Mouse (Mus musculus): ENCODE results near the gene Pex5. TPM values are rescaled to one million over a fixed set of nuclear protein-coding genes. Genes with fewer than 3 reads are reported as not detected.

Gene Pex5
- 24.9 and 30.9 TPM in 2 replicates for polyA plus RNA-seq (2015; fragmentation: Nextera tagmentation; extraction: Ambion mirVana)

GRCm38 (mm10) chr6:124414927-124415325 lies at the start of gene Pex5:
Gene Pex5, minus strand, starts transcription at chr6:124415067.
- Histone ChIP-seq H3K9ac (peak within 1 kb of the TSS; percentile 93), H3K4me1 (replicated peaks) (peaks cover 14% of the 10 kb centered on the region), H3K9me3 (replicated peaks) (no peaks in the 10 kb centered on the region), H3K36me3 (no peaks in the 10 kb centered on the region), H3K27ac (peak within 1 kb of the TSS; percentile 85), H3K27me3 (no peaks in the 10 kb centered on the region), H3K4me2 (peak within 1 kb of the TSS; percentile 83), H3K4me3 (peak within 1 kb of the TSS; percentile 88)
- WGBS, result under 1% methylated on average over 29 of the region's 36 CpGs
- ATAC-seq (replicated peaks; ENCODE audit: insufficient number of reproducible peaks, insufficient read depth, low FRiP score, low read depth), result peak; percentile 96

GRCm38 (mm10) chr6:124463881-124464291 lies 49.0 kb upstream of the Pex5 start:
- ATAC-seq (replicated peaks; ENCODE audit: insufficient number of reproducible peaks, insufficient read depth, low FRiP score, low read depth), result no peak
- Histone ChIP-seq H3K4me2 (peak overlapping the region; percentile 91), H3K9ac (no peak overlapping the region), H3K27ac (no peak overlapping the region), H3K9me3 (replicated peaks) (no peaks in the 10 kb centered on the region), H3K4me3 (no peak overlapping the region; the same call in 1 of the 2 replicates), H3K4me1 (replicated peaks) (peaks cover 15% of the 10 kb centered on the region), H3K27me3 (peaks cover 25% of the 10 kb centered on the region), H3K36me3 (no peaks in the 10 kb centered on the region)
- 25% methylated on average over 8 of the region's 8 CpGs for WGBS

- Histone ChIP-seq H3K27ac (no peak overlapping the region), H3K4me1 (replicated peaks) (peaks cover 3% of the 10 kb centered on the region), H3K27me3 (peaks cover 20% of the 10 kb centered on the region), H3K4me2 (no peak overlapping the region), H3K9me3 (replicated peaks) (no peaks in the 10 kb centered on the region), H3K9ac (no peak overlapping the region), H3K4me3 (no peak overlapping the region), H3K36me3 (no peaks in the 10 kb centered on the region)
- no peak for ATAC-seq (replicated peaks; ENCODE audit: insufficient number of reproducible peaks, insufficient read depth, low FRiP score, low read depth)
- 64% methylated on average over 4 of the region's 4 CpGs for WGBS
Observed at GRCm38 (mm10) chr6:124459388-124459787, 44.5 kb upstream of the Pex5 start.

- Histone ChIP-seq H3K4me2 (no peak overlapping the region), H3K27ac (no peak overlapping the region), H3K9ac (no peak overlapping the region), H3K9me3 (replicated peaks) (no peaks in the 10 kb centered on the region), H3K4me1 (replicated peaks) (no peaks in the 10 kb centered on the region), H3K36me3 (no peaks in the 10 kb centered on the region), H3K4me3 (no peak overlapping the region), H3K27me3 (peaks cover 12% of the 10 kb centered on the region)
- ATAC-seq (replicated peaks; ENCODE audit: insufficient number of reproducible peaks, insufficient read depth, low FRiP score, low read depth), result no peak
- WGBS, result 83% methylated on average over 11 of the region's 11 CpGs
Observed at GRCm38 (mm10) chr6:124458505-124458904, 43.6 kb upstream of the Pex5 start.

- no peaks in the 10 kb centered on the region for H3K9me3 ChIP-seq (replicated peaks)
- ATAC-seq (replicated peaks; ENCODE audit: insufficient number of reproducible peaks, insufficient read depth, low FRiP score, low read depth), result no peak
- 82% methylated on average over 5 of the region's 5 CpGs for WGBS
- H3K9ac ChIP-seq, result no peak overlapping the region
- no peaks in the 10 kb centered on the region for H3K36me3 ChIP-seq
- H3K4me3 ChIP-seq, result no peak overlapping the region
- no peak overlapping the region for H3K4me2 ChIP-seq
- H3K4me1 ChIP-seq (replicated peaks), result no peaks in the 10 kb centered on the region
- H3K27ac ChIP-seq, result no peak overlapping the region
- peaks cover 5% of the 10 kb centered on the region for H3K27me3 ChIP-seq
Observed at GRCm38 (mm10) chr6:124457827-124458226, 43.0 kb upstream of the Pex5 start.

- Histone ChIP-seq H3K4me1 (replicated peaks) (no peaks in the 10 kb centered on the region), H3K9ac (no peak overlapping the region), H3K4me3 (no peak overlapping the region), H3K9me3 (replicated peaks) (no peaks in the 10 kb centered on the region), H3K27ac (no peak overlapping the region), H3K36me3 (no peaks in the 10 kb centered on the region), H3K4me2 (no peak overlapping the region), H3K27me3 (no peaks in the 10 kb centered on the region)
- whole genome bisulfite sequencing, result 91% methylated on average over 5 of the region's 5 CpGs
- no peak for ATAC-seq (replicated peaks; ENCODE audit: insufficient number of reproducible peaks, insufficient read depth, low FRiP score, low read depth)
Observed at GRCm38 (mm10) chr6:124456243-124456642, 41.4 kb upstream of the Pex5 start.

GRCm38 (mm10) chr6:124453756-124454155 lies 38.9 kb upstream of the Pex5 start:
- H3K9me3 ChIP-seq (replicated peaks), result no peaks in the 10 kb centered on the region
- no peak overlapping the region for H3K4me2 ChIP-seq
- ATAC-seq (replicated peaks; ENCODE audit: insufficient number of reproducible peaks, insufficient read depth, low FRiP score, low read depth), result no peak
- no peak overlapping the region for H3K27ac ChIP-seq
- no peaks in the 10 kb centered on the region for H3K4me1 ChIP-seq (replicated peaks)
- H3K9ac ChIP-seq, result no peak overlapping the region
- H3K27me3 ChIP-seq, result no peaks in the 10 kb centered on the region
- H3K36me3 ChIP-seq, result no peaks in the 10 kb centered on the region
- H3K4me3 ChIP-seq, result no peak overlapping the region
- 51% methylated on average over 4 of the region's 4 CpGs for WGBS

GRCm38 (mm10) chr6:124451995-124452394 lies 37.1 kb upstream of the Pex5 start:
- Histone ChIP-seq H3K4me3 (no peak overlapping the region), H3K27ac (no peak overlapping the region), H3K27me3 (no peaks in the 10 kb centered on the region), H3K9me3 (replicated peaks) (no peaks in the 10 kb centered on the region), H3K4me2 (no peak overlapping the region), H3K4me1 (replicated peaks) (no peaks in the 10 kb centered on the region), H3K36me3 (no peaks in the 10 kb centered on the region), H3K9ac (no peak overlapping the region)
- ATAC-seq (replicated peaks; ENCODE audit: insufficient number of reproducible peaks, insufficient read depth, low FRiP score, low read depth), result no peak
- WGBS, result 61% methylated on average over 3 of the region's 3 CpGs

- Histone ChIP-seq H3K27ac (no peak overlapping the region), H3K4me2 (no peak overlapping the region), H3K36me3 (no peaks in the 10 kb centered on the region), H3K4me3 (no peak overlapping the region), H3K9ac (no peak overlapping the region), H3K27me3 (no peaks in the 10 kb centered on the region), H3K4me1 (replicated peaks) (no peaks in the 10 kb centered on the region), H3K9me3 (replicated peaks) (no peaks in the 10 kb centered on the region)
- WGBS, result 77% methylated on average over 18 of the region's 18 CpGs
- no peak for ATAC-seq (replicated peaks; ENCODE audit: insufficient number of reproducible peaks, insufficient read depth, low FRiP score, low read depth)
Observed at GRCm38 (mm10) chr6:124449668-124450383, 35.0 kb upstream of the Pex5 start.

GRCm38 (mm10) chr6:124448959-124449667 lies 34.2 kb upstream of the Pex5 start:
- Histone ChIP-seq H3K4me1 (replicated peaks) (no peaks in the 10 kb centered on the region), H3K27me3 (no peaks in the 10 kb centered on the region), H3K4me3 (no peak overlapping the region), H3K9ac (no peak overlapping the region), H3K36me3 (no peaks in the 10 kb centered on the region), H3K9me3 (replicated peaks) (no peaks in the 10 kb centered on the region), H3K4me2 (no peak overlapping the region), H3K27ac (no peak overlapping the region)
- no peak for ATAC-seq (replicated peaks; ENCODE audit: insufficient number of reproducible peaks, insufficient read depth, low FRiP score, low read depth)
- WGBS, result 87% methylated on average over 16 of the region's 16 CpGs

- Histone ChIP-seq H3K4me3 (no peak overlapping the region), H3K4me2 (no peak overlapping the region), H3K9me3 (replicated peaks) (no peaks in the 10 kb centered on the region), H3K4me1 (replicated peaks) (no peaks in the 10 kb centered on the region), H3K9ac (no peak overlapping the region), H3K36me3 (no peaks in the 10 kb centered on the region), H3K27me3 (no peaks in the 10 kb centered on the region), H3K27ac (no peak overlapping the region)
- WGBS, result 71% methylated on average over 10 of the region's 10 CpGs
- ATAC-seq (replicated peaks; ENCODE audit: insufficient number of reproducible peaks, insufficient read depth, low FRiP score, low read depth), result no peak
Observed at GRCm38 (mm10) chr6:124448186-124448852, 33.5 kb upstream of the Pex5 start.

All from heart, embryonic 15.5 days (tissue).